Mouse (Mus musculus) G1E (cell line): ENCODE measurements around the gene Lrrc4b.

Source experiments
- CTCF ChIP-seq: IDR thresholded peaks from 2 replicates; pipeline ENCODE4 v1.5.1; 2012; ENCODE audit warnings: low read depth, low read length, inconsistent platforms, mixed read lengths
- GATA1 ChIP-seq: IDR thresholded peaks from 2 replicates; pipeline ENCODE4 v1.6.1; 2012; ENCODE audit warnings: borderline replicate concordance, low read length, inconsistent platforms, mixed read lengths
- POLR2AphosphoS5 ChIP-seq: IDR thresholded peaks from 2 replicates; pipeline ENCODE4 v1.6.1; 2012; ENCODE audit warnings: low read depth, low read length, inconsistent platforms; ENCODE audit not compliant: insufficient replicate concordance
- TAL1 ChIP-seq: conservative IDR thresholded peaks from 2 replicates; pipeline ENCODE4 v1.6.1; 2012; ENCODE audit warnings: low read depth, low read length, inconsistent platforms, mixed read lengths

DNA sequence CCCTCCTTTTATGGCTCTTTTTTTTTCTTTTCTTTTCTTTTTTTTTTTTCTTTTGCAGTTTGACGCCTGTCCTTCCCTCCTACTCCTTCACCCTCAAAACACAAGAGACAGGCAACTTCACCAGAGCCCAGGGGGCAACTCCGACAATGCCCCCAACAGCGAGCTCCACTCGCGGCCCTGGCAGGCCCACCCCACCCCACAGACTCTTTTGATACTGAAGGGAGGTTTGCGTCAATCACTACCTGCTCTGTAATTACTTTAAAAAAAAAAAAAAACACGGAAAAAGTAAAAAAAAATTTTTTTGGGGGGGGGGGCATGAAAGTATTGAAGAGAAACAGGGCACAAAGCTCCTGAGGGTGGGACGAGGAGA lies 34.2 kb downstream of the Lrrc4b start:
- TF ChIP-seq CTCF (no peak), POLR2AphosphoS5 (no peak), GATA1 (no peak), TAL1 (no peak)
